Mouse (Mus musculus) ES-E14 (cell line): Measurements from ENCODE around the gene Muc15. TPM values are rescaled to one million over a fixed set of nuclear protein-coding genes. Genes with fewer than 3 reads are reported as not detected.

ENCODE experiments used
- DNase-seq: peaks from one replicate; pipeline ENCODE4 v3.0.0-alpha.2; 2013; ENCODE audit warnings: low read depth, low spot score
- H3K27ac ChIP-seq: 2 replicates; pipeline ENCODE4 v1.5.1; 2012; ENCODE audit warnings: low read depth, mild to moderate bottlenecking, low read length, moderate library complexity, mixed read lengths; ENCODE audit not compliant: poor library complexity, insufficient read depth, severe bottlenecking
- H3K36me3 ChIP-seq: 2 replicates; pipeline ENCODE4 v1.6.1; 2012; ENCODE audit warnings: mild to moderate bottlenecking, low read length, moderate library complexity, mixed read lengths; ENCODE audit not compliant: control insufficient read depth, poor library complexity, insufficient read depth, severe bottlenecking
- H3K4me1 ChIP-seq, 2 experiments: fragments of 150-350 bp in 1 of 2; sonication (generic) in 1 of 2; 2 replicates each; pipeline ENCODE4 v1.6.1; 2012; ENCODE audit warnings: low read length in 2 of 2, mild to moderate bottlenecking in 1 of 2, mixed read lengths in 1 of 2; ENCODE audit not compliant: control insufficient read depth in 2 of 2, insufficient read depth in 2 of 2, poor library complexity in 1 of 2
- H3K4me3 ChIP-seq, 2 experiments: fragments of 150-350 bp in 1 of 2; sonication (generic) in 1 of 2; 2 replicates each; pipeline ENCODE4 v1.5.1; 2012; ENCODE audit warnings: low read length in 2 of 2, low read depth in 1 of 2, mild to moderate bottlenecking in 1 of 2, mixed read lengths in 1 of 2; ENCODE audit not compliant: insufficient read depth in 1 of 2, poor library complexity in 1 of 2, severe bottlenecking in 1 of 2
- H3K9ac ChIP-seq: 2 replicates; pipeline ENCODE4 v1.6.1; 2012; ENCODE audit warnings: low read depth, mild to moderate bottlenecking, low read length, mixed read lengths; ENCODE audit not compliant: poor library complexity, insufficient read depth, severe bottlenecking
- H3K9me3 ChIP-seq: fragments of 150-350 bp; sonication (generic); 2 replicates; pipeline ENCODE4 v1.6.1; 2012; ENCODE audit warnings: low read depth, mild to moderate bottlenecking, low read length; ENCODE audit not compliant: control insufficient read depth, insufficient read depth
- CHD2 ChIP-seq: IDR thresholded peaks from 2 replicates; pipeline ENCODE4 v1.6.1; 2014; ENCODE audit warnings: mild to moderate bottlenecking, low read depth, low read length, inconsistent platforms
- HCFC1 ChIP-seq: IDR thresholded peaks from 2 replicates; pipeline ENCODE4 v1.6.1; 2012; ENCODE audit warnings: low read length, inconsistent platforms, borderline replicate concordance; ENCODE audit not compliant: insufficient read depth
- MAFK ChIP-seq: IDR thresholded peaks from 2 replicates; pipeline ENCODE4 v1.6.1; 2014; ENCODE audit warnings: mild to moderate bottlenecking, low read depth, low read length, inconsistent platforms; ENCODE audit not compliant: insufficient read depth
- ZC3H11A ChIP-seq: IDR thresholded peaks from 2 replicates; pipeline ENCODE4 v1.6.1; 2012; ENCODE audit warnings: low read depth, mild to moderate bottlenecking, inconsistent platforms, low read length, borderline replicate concordance
- ZNF384 ChIP-seq: IDR thresholded peaks from 2 replicates; pipeline ENCODE4 v1.6.1; 2012; ENCODE audit warnings: low read depth, low read length, inconsistent platforms
- in situ Hi-C, 2 experiments: fragments of 600-800 bp; cut with MboI; formaldehyde crosslinking; loops; one replicate each; pipeline ENCODE4 v1.15.1; 2025; ENCODE audit warnings: low sequenced_read_pairs in 2 of 2, inconsistent platforms in 1 of 2; ENCODE audit not compliant: unreplicated experiment in 2 of 2
- total RNA-seq: library from RNA; depleted of rRNA; stranded (reverse); fragments of 300-350 nt; gene quantifications from 2 replicates; pipeline ENCODE4 v1.2.3, GENCODE M21; 2012; rRNA removed

Muc15 gene
- total RNA-seq, 1 experiment = not detected

DNA sequence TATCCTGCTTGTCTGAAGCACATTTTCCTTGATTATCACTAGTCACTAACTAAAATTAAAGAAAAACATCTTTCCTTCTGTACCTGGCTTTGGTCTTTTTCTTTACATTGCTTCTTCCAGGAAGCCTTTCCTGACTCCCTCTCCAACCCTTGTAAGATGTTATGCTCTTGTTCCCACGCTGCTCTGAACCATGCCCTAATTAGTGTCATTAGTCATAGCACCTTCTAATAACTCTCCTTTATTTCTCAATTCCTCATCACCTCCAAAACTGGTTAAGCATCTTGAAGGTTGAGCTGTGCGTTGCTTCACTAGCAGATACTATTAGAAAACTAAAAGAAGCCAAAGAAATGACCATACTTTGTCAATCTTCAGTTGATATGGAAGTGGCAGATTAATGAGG is 36.4 kb downstream of the Muc15 start:
- H3K4me3 ChIP-seq = no peak overlapping the region
- H3K9ac ChIP-seq = no peak overlapping the region
- H3K4me1 ChIP-seq = no peaks in the 10 kb centered on the region
- DNase-seq = no peak
- no peaks in the 10 kb centered on the region for H3K9me3 ChIP-seq
- in situ Hi-C loops = no loop called here
- no peak overlapping the region for H3K27ac ChIP-seq
- no peaks in the 10 kb centered on the region for H3K36me3 ChIP-seq
- TF ChIP-seq HCFC1 (no peak), ZC3H11A (no peak)

DNA sequence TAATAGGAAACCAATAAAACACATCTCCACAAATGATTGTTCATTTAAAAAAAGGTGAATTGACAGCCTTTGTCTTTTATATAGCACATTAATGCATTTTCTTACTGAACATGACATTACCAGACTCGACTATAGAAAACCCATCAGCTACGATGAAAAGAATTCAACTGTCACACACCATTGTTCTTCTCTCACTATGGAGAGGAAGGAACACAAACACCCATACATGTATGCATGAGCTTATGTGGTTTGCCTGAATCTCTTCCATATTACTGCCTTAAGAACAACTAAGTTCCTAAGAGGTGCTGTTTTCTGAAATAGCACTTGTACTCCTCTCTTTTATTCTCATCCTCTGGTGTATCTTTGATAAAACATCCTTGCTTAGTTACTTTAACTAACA is 38.3 kb downstream of the Muc15 start:
- Histone ChIP-seq H3K4me3 (no peak overlapping the region), H3K36me3 (no peaks in the 10 kb centered on the region), H3K27ac (no peak overlapping the region), H3K9me3 (no peaks in the 10 kb centered on the region), H3K9ac (no peak overlapping the region), H3K4me1 (no peaks in the 10 kb centered on the region)
- DNase-seq = no peak
- in situ Hi-C loops = no loop called here
- TF ChIP-seq ZC3H11A (no peak), MAFK (no peak), ZNF384 (no peak), HCFC1 (no peak), CHD2 (no peak)

DNA sequence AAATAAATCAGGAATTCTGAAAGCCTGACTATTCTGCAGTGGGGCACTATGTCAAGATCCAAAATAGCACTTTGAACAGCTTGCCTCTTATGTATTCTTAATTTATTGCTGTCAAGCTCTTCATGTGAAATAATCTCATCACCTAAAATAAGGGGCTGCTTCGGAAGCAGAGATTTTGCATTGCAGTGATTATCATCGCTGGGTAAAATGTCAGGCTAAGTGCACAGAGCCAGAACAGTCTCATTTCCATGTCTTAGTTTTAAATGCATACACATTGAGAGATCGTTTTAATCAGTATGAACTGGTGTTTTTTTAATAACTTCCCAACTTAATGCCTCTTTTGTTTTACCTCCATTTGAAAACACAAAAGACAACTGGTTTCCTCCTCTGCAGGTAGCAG is 66.3 kb downstream of the Muc15 start:
- no peak for DNase-seq
- Histone ChIP-seq H3K4me3 (no peak overlapping the region), H3K9ac (no peak overlapping the region), H3K27ac (no peak overlapping the region), H3K4me1 (no peaks in the 10 kb centered on the region), H3K9me3 (no peaks in the 10 kb centered on the region), H3K36me3 (no peaks in the 10 kb centered on the region)
- TF ChIP-seq MAFK = no peak
- no peak for TF ChIP-seq ZNF384
- no peak for TF ChIP-seq HCFC1
- TF ChIP-seq CHD2 = no peak
- TF ChIP-seq ZC3H11A = no peak
- in situ Hi-C loops = no loop called here

Other genes starting within 250 kb of the Muc15 start
- gene Slc5a12, start 124.0 kb upstream of the Muc15 start, total RNA-seq = not detected in 2 replicates
- 3.9 and 5.1 TPM in 2 replicates for gene Ano3, start 229.6 kb downstream of the Muc15 start, total RNA-seq